Mouse (Mus musculus): ENCODE results near the gene Icosl. TPM values are rescaled to one million over a fixed set of nuclear protein-coding genes. Genes with fewer than 3 reads are reported as not detected.
"Not testable (repeated sequence)": the region's sequence is repeated elsewhere in the genome, so short reads cannot be mapped to it uniquely, and the experiment has no call there.

The Icosl gene
- total RNA-seq, 1 experiment from 2014 or later = 10.0 TPM

DNA sequence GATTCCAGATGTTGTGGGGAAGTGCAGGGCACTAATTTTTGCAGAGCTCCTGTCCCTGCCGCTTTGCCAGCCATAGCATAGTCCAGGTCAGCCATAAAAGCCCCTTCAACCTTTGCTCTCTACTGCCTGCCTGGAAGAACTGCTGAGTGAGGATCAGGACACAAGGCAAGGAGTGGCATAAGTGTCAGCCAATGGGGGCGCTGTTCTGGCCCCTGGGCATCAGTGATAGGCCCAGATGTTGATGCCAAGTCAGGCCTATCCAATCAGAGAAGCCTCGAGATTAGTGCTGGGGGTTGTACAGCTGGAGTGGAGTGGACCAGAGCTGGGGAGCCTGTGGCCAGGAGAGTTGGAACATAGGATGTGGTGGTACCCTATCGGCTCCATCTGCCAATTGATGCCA lies 1.9 kb upstream of the Icosl start:
- 0 out of 2 replicates have a peak, but pooled peaks have one; percentile 24 for ATAC-seq (replicated peaks; ENCODE audit: insufficient number of reproducible peaks, low FRiP score, low TSS enrichment, poor library complexity, severe bottlenecking)

DNA sequence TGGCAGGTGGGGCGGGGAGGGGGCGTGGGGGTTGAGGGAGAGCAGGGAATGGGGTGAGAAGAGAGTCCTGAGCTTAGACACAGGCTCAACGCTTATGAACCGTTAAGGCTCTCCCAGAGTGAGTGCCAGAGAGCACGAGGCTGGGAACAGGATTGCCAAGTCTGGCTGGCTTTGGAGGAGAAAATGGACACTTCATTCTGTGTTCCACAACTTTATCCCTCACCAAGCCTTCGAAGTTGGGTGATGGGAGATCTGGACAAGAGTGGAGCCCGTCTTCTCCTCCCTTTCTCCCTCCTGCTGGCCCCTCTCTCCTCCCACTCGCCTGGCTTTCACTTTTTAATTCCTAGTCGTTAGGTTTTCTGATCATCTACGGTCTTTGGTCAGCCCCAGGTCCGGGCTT lies 561 bp upstream of the Icosl start:
- no peak for ATAC-seq (replicated peaks; ENCODE audit: insufficient number of reproducible peaks, low FRiP score, low TSS enrichment, poor library complexity, severe bottlenecking)

DNA sequence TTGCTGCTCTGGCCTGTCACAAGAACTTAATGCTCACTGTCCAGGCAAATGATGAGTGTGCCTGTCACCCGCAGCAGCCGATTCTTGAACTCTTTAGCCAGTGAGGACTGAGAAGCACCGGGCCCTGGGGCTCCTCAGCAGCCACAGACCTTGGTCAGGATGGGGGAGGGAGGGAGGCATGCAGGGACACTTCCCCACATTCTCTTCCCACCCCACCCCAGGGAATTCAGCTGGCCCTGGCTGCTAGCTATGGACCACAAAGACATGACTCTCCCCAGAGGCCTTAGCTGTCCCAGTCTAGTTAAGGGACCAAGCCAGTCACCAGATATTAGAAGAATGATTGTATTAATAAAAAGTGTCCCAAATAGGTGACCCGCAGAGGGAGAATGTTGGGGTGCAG lies 5.0 kb downstream of the Icosl start:
- no peak for ATAC-seq (replicated peaks; ENCODE audit: insufficient number of reproducible peaks, low FRiP score, low TSS enrichment, poor library complexity, severe bottlenecking)

DNA sequence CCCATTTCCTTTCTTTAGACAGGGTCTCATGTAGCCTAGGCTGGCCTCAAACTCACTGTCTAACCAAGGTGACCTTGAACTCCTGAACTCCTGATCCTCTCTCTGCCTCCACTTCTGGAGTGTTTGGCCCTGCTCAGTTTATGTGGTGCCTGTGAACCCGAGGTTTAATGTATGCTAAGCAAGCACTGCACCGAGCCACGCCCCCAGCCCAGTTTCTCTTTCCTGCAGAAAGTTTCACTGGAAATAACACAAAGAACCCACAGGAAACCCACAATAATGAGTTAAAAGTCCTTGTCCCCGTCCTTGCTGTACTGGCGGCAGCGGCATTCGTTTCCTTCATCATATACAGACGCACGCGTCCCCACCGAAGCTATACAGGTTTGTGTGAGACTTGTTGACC lies 5.9 kb downstream of the Icosl start:
- no peak for ATAC-seq (replicated peaks; ENCODE audit: insufficient number of reproducible peaks, low FRiP score, low TSS enrichment, poor library complexity, severe bottlenecking)

DNA sequence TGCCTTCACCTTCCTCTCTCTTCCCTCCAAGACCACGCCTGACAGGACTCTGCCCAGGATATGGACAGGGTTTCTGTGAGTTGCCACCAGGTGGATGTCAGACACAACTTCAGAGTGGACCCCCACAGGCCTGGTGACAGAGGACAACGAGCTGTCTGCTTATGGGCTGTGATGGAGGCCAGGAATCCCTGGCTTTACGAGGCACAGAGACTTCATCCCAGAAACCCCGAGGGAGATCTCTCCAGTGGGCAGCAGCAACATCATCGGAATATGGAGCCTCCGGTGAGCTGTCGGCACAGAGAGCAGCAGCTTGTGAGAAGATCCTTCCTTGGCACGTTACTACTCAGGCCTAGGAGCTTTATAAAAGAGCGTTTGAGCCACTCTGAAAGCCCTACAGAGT lies 8.8 kb downstream of the Icosl start:
- ATAC-seq (replicated peaks; ENCODE audit: insufficient number of reproducible peaks, low FRiP score, low TSS enrichment, poor library complexity, severe bottlenecking) = no peak

DNA sequence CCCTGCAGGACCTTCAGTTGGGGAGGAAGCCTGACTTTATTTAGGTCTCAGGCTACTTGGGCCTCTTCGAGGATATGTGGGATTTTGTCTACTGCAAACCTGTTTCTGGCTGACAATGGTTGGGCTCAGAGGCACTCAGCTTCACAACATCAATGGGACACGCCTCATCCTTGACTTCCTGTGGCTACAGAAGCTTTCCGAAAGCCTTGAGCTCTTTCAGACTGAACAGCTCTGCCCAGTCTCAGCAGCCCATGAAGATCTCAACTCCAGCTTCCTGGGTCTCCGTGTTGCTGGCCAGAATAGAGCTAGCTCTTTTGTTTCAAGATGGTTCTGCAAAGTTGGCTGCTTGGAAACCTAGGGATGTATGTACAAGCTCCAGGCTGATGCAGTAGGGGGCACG lies 9.2 kb downstream of the Icosl start:
- no peak for ATAC-seq (replicated peaks; ENCODE audit: insufficient number of reproducible peaks, low FRiP score, low TSS enrichment, poor library complexity, severe bottlenecking)

DNA sequence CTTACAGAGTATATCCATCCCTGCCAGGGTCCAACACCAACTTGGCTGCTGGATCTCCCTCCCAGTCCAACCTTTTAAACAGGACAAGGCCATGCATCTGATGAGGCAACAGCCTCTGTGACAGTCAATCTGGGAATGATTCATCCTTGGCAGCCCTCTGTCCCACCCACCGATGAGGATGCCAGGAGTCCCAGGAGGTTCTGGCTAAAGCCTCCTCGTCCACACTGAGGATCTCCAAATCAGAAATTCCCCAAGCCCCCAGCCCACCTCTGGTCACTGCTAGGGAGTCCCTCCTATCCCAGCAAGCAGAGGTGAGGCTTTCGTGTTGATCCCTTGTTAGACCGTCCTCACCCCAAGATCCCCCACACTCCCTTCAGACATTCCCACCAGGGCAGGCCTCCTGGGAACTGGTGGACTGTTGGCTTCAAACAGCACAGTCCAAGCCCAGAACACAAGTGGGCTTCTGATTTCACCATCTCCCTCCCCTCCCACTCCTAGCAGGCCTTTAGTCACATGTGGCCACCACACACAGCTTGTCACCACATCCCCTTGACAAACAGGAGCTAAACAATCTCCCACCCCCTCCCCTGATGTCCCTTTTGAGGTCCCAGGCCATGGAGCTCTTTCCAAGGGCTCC lies 11.0 kb downstream of the Icosl start:
- ATAC-seq (replicated peaks; ENCODE audit: insufficient number of reproducible peaks, low FRiP score, low TSS enrichment, poor library complexity, severe bottlenecking) = no peak

DNA sequence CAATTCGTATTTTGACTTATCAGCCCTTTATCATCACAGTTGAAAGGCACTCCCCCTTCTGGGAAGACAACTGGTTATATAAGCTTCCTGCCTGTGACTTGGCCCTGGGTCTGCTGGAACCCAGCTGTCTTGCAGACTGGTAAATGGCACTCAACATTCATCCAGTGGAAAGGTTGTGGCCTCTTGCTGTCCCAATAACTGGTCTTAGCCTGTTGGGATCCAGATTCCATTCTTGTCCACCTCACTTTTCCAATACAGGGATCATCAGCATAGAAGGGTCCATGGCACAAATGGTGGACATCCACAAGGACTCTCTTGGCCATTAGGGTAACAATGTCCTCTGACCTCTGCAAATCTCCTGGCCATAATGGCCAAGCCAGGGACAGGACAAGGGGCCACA lies 15.0 kb downstream of the Icosl start:
- ATAC-seq (replicated peaks; ENCODE audit: insufficient number of reproducible peaks, low FRiP score, low TSS enrichment, poor library complexity, severe bottlenecking) = no peak

DNA sequence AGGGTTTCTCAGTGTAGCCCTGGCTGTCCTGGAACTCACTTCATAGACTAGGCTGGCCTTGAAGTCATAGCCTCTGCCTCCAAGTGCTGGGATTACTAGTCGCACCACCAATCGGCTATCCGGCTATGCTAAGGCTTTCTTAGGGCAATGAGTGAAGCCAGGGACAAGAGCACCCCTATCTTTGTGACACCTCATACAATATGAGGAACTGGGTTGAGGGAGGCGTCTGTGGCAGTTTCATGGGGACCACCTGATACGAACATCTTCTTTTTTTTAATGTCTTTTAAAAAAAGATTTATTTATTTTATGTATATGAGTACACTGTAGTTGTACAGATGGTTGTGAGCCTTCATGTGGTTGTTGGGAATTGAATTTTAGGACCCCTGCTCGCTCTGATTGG lies 16.6 kb downstream of the Icosl start:
- ATAC-seq (replicated peaks; ENCODE audit: insufficient number of reproducible peaks, low FRiP score, low TSS enrichment, poor library complexity, severe bottlenecking) = no peak

DNA sequence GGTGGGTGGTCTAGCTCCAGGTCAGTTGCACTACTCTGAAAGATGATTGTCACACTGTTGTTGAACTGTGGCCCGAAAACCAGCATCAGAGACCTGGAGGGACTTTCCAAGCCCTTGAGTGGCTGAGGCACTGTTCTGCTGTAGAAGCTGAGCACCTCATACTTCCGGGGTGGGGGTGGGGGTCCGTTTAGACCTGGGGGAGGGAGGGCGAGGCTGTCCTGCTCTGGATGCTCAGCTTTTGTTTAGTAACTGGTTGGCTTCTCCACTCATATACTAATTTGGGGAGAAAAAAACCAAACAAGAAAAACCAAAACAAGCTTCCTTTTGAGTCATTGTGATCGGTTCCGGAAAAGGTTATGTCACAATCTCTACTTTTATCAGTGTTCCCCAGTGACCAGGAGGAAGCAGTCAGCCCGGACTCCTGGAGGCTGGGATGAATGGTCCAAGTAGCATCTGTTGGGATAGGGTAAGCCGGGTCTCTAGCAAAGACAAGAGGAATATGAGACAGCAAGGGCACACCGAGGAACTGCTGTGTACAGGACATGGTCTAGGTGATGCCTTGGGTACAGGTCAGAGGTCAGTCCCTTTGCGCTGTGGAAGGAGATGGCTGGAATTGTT lies 17.5 kb downstream of the Icosl start:
- peak; percentile 52 for ATAC-seq (replicated peaks; ENCODE audit: insufficient number of reproducible peaks, low FRiP score, low TSS enrichment, poor library complexity, severe bottlenecking)

DNA sequence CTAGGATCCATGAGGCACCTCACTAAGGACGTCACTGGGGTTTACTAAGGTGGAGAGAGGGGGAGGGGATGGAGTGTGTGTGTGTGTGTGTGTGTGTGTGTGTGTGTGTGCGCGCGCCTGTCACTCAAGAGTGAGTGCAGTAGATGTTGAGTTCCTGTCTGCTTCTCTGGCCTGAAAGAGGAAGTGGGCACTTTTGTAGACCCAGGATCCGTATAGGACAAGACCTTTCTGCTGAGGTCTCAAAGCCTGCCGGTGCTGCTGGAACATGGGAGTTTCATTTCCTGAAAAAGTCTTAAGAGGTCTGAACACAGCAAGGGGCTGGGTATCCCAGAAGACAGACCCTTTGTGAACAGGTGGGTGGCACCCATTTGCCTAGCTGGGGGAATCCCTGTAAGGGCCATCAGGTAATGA lies 18.0 kb downstream of the Icosl start:
- peak; percentile 77 for ATAC-seq (replicated peaks; ENCODE audit: insufficient number of reproducible peaks, low FRiP score, low TSS enrichment, poor library complexity, severe bottlenecking)

DNA sequence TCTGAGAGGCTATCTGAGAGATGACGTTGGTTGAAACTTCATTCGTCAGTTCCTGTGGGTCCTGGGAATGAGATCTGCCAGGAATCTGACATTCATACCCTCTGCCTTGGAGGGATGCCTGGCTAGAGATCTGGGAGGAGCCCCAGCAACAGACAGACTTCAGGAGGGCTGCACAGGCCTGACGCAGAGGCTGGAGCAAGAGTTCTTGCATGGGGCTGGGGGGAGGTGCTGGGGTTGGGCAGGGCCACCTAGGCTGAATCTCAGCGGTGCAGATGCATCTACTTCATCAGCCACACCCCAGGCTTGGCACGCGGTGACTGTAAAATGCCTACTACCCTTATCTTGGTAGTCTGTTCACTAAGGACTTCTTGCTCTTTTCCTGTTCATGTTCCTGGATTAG lies 21.1 kb downstream of the Icosl start:
- no peak for ATAC-seq (replicated peaks; ENCODE audit: insufficient number of reproducible peaks, low FRiP score, low TSS enrichment, poor library complexity, severe bottlenecking)

DNA sequence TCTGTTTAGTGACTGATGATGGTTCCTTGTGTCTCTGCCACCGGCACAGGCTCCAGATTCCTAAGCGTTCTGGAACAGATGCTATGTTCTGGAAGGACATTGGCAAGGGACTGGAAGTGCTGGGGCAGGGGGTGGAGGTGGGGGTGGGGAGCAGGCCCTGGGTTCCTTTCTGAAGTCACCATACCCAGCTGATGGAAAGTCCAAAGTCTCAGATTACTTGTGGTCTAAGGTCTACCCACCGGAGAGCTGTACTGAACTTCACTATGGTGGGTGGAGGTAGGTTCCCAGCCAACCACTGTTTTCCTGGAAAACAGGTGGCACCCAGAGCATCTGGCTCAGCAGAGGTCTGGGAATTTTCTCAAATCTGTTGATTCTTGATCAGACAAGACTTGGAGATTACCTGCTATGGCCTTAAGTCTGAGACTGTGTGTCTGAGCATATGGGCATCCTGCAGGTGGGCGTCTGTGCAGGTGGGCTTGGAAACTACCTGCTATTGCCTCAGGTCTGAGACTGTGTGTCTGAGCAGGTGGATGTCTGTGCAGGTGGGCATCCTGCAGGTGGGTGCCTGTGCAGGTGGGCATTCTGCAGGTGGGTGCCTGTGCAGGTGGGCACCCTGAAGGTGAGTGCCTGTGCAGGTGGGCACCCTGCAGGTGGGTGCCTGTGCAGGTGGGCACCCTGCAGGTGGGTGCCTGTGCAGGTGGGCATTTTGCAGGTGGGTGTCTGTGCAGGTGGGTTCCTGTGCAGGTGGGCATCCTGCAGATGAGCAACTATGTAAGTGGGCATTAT lies 21.8 kb downstream of the Icosl start:
- no peak for ATAC-seq (replicated peaks; ENCODE audit: insufficient number of reproducible peaks, low FRiP score, low TSS enrichment, poor library complexity, severe bottlenecking)

DNA sequence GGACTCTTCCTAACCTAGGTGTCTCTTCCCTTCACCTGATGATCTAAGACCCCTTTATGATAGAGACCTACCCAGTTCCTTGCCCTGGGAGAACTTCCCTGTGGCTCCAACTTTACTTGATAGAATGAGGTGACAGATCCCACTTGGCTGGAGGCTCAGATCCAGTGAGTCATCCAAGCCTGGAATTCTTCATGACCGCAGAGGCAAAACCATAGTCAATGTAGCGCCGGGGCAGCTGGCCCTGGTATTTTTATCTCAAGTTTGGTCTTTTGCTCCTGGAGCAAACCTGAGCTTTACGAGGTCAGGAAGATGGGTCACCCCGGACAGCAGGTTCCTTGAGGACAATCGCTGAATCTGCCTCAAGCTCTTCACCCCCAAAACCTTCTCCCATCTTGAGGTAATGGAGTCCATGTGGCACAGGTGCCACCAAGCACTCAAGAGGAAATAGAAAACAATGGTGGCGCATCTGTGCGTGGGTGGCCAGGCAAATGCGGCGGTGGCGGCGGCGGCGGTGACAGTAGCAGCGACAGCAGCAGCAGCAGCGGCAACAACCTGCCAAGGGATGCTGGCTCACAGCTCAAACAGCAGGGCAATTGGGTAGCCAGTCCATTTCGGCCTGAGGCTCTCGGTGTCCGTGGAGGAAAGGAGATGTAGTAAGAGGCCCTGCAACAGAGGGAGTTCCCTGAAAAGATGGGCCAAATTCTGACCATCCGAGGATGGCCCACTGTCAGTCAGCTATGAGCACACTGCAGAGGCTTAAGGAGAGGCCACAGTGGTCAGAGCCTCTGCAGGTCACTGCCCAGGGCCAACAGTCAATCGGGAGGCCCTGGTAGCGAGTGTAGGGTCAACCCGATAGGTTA lies 23.0 kb downstream of the Icosl start:
- ATAC-seq (replicated peaks; ENCODE audit: insufficient number of reproducible peaks, low FRiP score, low TSS enrichment, poor library complexity, severe bottlenecking) = no peak

DNA sequence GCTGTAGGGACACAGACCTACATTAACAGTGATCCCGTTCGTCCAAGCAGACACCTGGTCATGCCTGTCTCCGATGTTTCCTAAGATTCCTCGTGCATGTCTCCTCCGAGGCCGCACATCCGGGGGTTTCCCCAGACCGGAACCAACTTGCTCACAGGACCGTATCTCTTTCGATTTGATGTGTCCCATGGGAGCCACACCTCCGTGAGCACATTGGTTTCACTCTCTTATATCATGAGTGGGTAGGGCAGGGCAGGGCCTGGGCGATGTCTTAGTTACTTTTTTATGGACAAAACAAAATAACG lies 23.6 kb downstream of the Icosl start:
- ATAC-seq (replicated peaks; ENCODE audit: insufficient number of reproducible peaks, low FRiP score, low TSS enrichment, poor library complexity, severe bottlenecking) = peak; percentile 28

DNA sequence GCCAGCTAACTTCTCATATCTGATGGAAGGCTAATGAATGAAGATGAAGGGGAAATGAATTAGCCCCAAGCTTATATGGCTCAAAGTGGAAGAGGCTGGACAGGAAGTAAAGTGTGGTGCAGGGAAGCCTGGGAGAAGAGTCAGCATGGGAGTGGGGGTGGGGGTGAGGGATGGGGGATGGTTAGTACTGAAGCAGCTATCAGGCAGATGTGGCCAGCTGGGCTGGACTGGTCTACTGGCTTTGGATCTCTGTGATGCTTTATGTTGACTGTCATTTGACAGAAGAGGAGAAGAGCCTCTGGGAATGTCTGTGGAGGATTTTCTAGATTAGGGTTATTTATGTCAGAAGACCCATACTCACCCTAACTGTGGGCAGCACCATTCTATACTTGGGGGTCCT lies 26.1 kb downstream of the Icosl start:
- no peak for ATAC-seq (replicated peaks; ENCODE audit: insufficient number of reproducible peaks, low FRiP score, low TSS enrichment, poor library complexity, severe bottlenecking)

DNA sequence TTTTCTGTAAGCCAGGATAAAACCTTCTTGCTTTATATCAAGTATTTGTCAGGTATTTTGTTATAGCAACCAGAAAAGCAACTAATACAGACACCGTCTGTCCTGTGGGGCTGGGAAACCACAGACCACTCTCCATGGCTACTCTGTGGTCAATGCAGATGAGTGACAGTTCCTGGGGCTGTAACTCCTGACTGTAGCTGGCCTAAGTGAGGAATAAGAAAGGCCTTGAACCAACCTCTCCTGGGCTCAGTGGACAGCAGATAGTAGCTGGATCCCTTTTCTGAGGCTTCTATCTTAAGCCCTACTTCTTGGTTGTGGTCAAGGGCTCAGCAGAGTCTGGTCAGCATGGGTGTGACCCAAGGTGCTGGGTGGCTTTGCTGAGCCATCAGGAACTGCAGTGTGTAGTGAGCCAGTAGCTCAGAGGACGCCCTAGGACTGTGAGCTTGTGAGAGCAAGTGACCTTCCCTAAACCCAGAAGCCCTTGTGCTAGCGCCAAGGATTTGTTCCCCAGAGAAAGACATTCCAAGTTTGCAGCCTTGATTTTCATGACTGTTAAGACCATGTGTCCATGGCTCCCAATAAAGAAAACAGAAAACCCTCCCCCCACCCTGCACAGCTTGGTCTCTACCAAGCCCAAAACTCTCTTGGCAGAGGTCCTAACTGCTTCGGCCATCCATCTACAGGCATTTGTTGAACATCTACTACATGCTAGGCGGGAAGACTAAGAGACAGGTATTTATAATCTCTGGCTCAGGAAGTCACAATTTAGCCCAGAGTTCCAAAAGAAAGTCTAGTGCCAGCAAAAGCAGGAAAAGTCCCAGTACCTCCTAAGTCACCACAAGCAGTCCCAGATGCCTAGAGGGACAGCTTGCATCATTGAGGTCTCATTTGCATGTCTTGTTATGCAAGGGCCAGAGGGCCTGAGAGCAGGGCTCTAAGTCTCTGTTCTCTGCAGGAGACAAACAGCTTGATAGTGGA lies 27.1 kb downstream of the Icosl start:
- ATAC-seq (replicated peaks; ENCODE audit: insufficient number of reproducible peaks, low FRiP score, low TSS enrichment, poor library complexity, severe bottlenecking) = peak; percentile 72

DNA sequence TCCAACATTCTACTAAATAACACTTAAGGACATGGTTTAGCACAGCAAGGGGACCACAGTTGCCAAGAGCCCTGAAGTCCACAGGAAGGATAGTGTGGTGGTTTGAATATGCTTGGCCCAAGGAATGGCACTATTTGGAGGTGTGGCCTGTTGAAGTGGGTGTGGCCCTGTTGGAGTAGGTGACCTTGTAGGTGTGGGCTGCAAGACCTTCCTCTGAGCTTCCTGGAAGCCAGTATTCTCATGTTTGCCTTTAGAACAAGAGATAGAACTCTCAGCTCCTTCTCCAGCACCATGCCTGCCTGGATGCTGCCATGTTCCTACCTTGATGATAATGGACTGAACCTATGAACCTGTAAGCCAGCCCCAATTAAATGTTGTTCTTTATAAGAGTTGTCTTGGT lies 30.8 kb downstream of the Icosl start:
- ATAC-seq (replicated peaks; ENCODE audit: insufficient number of reproducible peaks, low FRiP score, low TSS enrichment, poor library complexity, severe bottlenecking) = not testable (repeated sequence)
